Comparison of ENCODE assay signal across 27 mouse cellular contexts in genomic region chr5:9938746-9939145, GRCm38 (mm10).
"Had no signal": no experiment of that assay in that cellular context is flagged by ENCODE, and none has a peak within 500 bp of the region (broad histone marks: within the 10 kb centered on the region; RNA-seq: fewer than 3 reads in every experiment).

No protein-coding gene starts in this region.

- ATAC-seq: inflammation-experienced regulatory T-cells, adult 6 months; intestine, embryonic 15.5 days; liver, embryonic 12.5 days had no signal

- H3K4me1 ChIP-seq: heart, embryonic 10.5 days; heart, embryonic 12.5 days; hindbrain, embryonic 10.5 days; hindbrain, embryonic 12.5 days; hindbrain, embryonic 15.5 days; intestine, embryonic 15.5 days; kidney, embryonic 15.5 days; limb, embryonic 13.5 days; limb, embryonic 15.5 days; liver, embryonic 12.5 days had no signal

- H3K27ac ChIP-seq: gastrocnemius, adult 2 months; heart, embryonic 10.5 days; hindbrain, embryonic 10.5 days; hindbrain, embryonic 12.5 days; hindbrain, embryonic 15.5 days; intestine, embryonic 15.5 days; kidney, embryonic 15.5 days; kidney, postnatal 0 days; limb, embryonic 13.5 days; limb, embryonic 15.5 days; liver, embryonic 12.5 days; liver, embryonic 14.5 days had no signal

- H3K4me3 ChIP-seq: gastrocnemius, adult 2 months; heart, embryonic 10.5 days; heart, embryonic 12.5 days; hindbrain, embryonic 10.5 days; hindbrain, embryonic 12.5 days; hindbrain, embryonic 15.5 days; intestine, embryonic 15.5 days; kidney, embryonic 15.5 days; limb, embryonic 13.5 days; limb, embryonic 15.5 days; liver, embryonic 12.5 days had no signal

- H3K4me2 ChIP-seq: heart, embryonic 12.5 days; hindbrain, embryonic 12.5 days; hindbrain, embryonic 15.5 days; intestine, embryonic 15.5 days; kidney, embryonic 15.5 days; limb, embryonic 13.5 days; limb, embryonic 15.5 days; liver, embryonic 12.5 days had no signal

- H3K27me3 ChIP-seq: heart, embryonic 12.5 days; hindbrain, embryonic 12.5 days; hindbrain, embryonic 15.5 days; intestine, embryonic 15.5 days; kidney, embryonic 15.5 days; limb, embryonic 13.5 days; limb, embryonic 15.5 days; liver, embryonic 12.5 days had no signal

- DNase-seq: gastrocnemius, adult 2 months; gastrocnemius, postnatal 10 days; gastrocnemius, postnatal 25 days; heart, adult 18-20 months; heart, postnatal 10 days; heart, postnatal 4 days; kidney, adult 11 months; kidney, adult 2 months; kidney, adult 9 months; kidney, postnatal 14 days; kidney, postnatal 36 days; layer of hippocampus, adult 9-11 months; layer of hippocampus, postnatal 36 days; left cerebral cortex, postnatal 4 days had no signal

- H3K9ac ChIP-seq: heart, embryonic 12.5 days; hindbrain, embryonic 12.5 days; hindbrain, embryonic 15.5 days; intestine, embryonic 15.5 days; kidney, embryonic 15.5 days; limb, embryonic 13.5 days; limb, embryonic 15.5 days; liver, embryonic 12.5 days; liver, embryonic 14.5 days had no signal

- H3K36me3 ChIP-seq: heart, embryonic 10.5 days; heart, embryonic 12.5 days; hindbrain, embryonic 10.5 days; hindbrain, embryonic 12.5 days; hindbrain, embryonic 15.5 days; intestine, embryonic 15.5 days; kidney, embryonic 15.5 days; limb, embryonic 13.5 days; limb, embryonic 15.5 days; liver, embryonic 12.5 days had no signal

- H3K9me3 ChIP-seq: heart, embryonic 10.5 days; heart, embryonic 12.5 days; hindbrain, embryonic 10.5 days; hindbrain, embryonic 12.5 days; hindbrain, embryonic 15.5 days; intestine, embryonic 15.5 days; kidney, embryonic 15.5 days; limb, embryonic 13.5 days; limb, embryonic 15.5 days; liver, embryonic 12.5 days had no signal
